Mouse (Mus musculus) cerebellum, adult (tissue): ENCODE results near the gene Ccna2.

Experiments used
- ATAC-seq: cut with Nextera tagmentation; 2 replicates; pipeline ENCODE4 v1.9.2; 2017; ENCODE audit warnings: mild to moderate bottlenecking, moderate library complexity, mixed read lengths; ENCODE audit not compliant: insufficient number of reproducible peaks, low FRiP score, low TSS enrichment

Gene Ccna2

DNA sequence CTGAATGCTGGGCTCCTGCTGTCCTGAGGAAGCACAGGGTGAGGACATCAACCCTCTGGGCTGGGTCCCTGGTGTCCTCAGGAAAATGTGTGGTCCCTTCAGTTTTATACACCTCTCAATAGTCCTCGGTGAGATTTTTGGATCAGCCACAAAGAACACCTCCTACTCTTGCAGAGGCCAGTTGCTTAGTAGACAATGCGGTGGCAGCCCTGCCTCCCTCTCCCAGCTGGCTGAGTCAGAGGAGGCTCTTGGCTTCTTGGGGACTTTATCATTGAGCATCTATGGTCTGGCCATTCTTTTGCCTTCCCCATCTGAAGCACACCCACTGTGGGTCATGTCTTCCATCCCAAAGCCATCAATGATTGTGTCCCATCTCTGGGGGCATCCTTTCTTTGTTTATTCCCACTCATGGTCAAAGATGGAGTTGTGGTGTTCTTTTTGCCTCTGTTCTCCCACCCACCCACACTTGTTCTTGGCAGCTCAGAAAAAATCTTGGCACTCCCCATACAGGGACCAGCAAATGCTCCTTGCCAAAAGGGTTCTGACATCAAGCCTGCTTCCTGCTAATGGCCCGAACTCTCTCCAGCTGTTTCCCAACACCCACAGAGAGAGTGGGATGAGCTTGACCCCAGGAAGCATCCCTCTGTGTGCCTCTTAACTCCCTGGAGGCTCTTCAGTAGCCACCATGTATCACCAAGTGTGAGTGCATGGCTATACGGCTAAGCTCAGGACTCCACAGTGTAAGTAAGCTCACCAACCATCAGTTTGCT, 34.1 kb downstream of the Ccna2 start:
- ATAC-seq, result no peak

GRCm38 (mm10) chr3:36536041-36536440, 35.9 kb downstream of the Ccna2 start:
- ATAC-seq, result no peak

GRCm38 (mm10) chr3:36533201-36533672, 38.7 kb downstream of the Ccna2 start:
- no peak for ATAC-seq

- ATAC-seq, result no peak
These were observed 39.2 kb downstream of the Ccna2 start for GRCm38 (mm10) chr3:36532738-36533137.

GRCm38 (mm10) chr3:36531979-36532542, 39.9 kb downstream of the Ccna2 start:
- ATAC-seq, result no peak

- ATAC-seq, result no peak
These were observed 40.7 kb downstream of the Ccna2 start for GRCm38 (mm10) chr3:36531242-36531641.

DNA sequence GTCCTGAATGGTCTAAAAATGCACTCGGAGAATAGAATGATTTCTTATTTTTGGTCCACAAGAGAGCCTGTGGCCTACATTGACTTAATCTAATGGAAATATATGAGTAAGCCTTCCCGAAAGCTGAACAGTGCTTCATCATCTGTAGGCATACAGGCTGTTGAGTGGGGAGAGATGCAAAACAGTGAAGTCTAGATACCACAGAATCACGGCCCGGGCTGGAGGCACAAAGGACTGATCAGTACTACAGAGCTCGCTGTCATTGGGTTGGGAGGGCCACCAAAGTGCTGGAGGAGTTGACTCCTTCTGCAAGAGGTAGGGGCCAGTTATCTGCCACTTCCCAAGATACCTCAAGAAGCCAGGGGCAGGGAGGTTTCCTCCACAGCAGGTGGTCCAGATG, 41.2 kb downstream of the Ccna2 start:
- no peak for ATAC-seq

GRCm38 (mm10) chr3:36530345-36530744, 41.6 kb downstream of the Ccna2 start:
- no peak for ATAC-seq

- ATAC-seq, result no peak
These were observed 47.5 kb downstream of the Ccna2 start for GRCm38 (mm10) chr3:36524466-36524865.

- ATAC-seq, result no peak
These were observed 49.8 kb downstream of the Ccna2 start for GRCm38 (mm10) chr3:36522137-36522536.

DNA sequence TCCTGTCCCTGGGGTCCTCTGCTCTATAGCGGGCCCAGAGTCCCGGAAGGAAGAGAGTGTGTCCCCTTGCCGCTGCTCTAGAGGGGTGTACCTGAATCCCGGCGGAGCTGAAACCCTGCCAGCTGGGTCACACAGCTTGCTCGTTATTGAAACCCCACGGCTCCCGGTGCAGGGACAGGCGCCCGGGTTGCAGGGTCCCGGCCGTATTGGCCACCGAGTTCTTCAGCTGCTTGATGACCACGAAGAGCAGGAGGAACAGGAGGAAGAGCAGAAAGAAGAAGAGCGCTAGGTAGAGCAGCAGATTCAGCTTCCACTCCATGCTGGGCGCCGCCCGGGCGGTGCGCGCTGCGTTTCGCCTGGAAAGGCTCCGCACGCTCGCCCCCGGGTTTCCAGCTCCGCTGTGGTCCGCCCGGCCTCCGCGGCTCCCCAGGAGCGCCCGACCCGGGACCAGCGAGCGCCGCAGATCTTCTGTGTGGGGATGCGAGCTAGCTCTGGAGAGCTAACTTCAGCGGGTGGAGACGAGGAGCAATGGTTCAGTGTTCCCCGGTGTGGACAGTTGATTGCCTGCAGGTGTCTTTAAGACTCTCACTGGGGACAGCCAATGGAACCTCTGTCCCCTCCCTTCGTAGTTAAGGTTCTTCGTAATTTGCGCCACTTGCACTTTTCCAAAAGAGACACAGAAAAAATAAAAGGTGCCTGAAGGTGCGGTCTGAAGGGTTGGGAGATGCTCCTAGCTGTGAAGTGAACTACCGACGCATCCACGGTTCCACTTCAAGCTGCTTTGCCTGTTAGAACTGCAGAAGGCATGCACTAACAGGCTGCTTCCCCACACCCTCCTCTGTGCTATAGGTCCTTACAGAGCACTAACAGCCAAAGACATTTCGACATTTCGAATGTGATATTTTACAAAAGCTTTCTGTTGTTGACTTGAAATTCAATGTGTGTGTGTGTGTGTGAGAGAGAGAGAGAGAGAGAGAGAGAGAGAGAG, 50.6 kb downstream of the Ccna2 start, which contains the start of gene Gm11549:
TSS of gene Gm11549 (minus strand) at position 741 of the 988 bp plus-strand sequence.
- ATAC-seq, result peak; percentile 36; the same call in 1 of the 2 replicates

GRCm38 (mm10) chr3:36516196-36516595, 55.8 kb downstream of the Ccna2 start:
- no peak for ATAC-seq
